Mouse (Mus musculus) cerebellum, postnatal 25 days (tissue): ENCODE results near the gene Iqgap2.

ENCODE experiments used
- DNase-seq, 2 experiments: peaks; one replicate each; pipeline ENCODE4 v3.0.0; 2021; ENCODE audit warnings: mixed read lengths in 2 of 2

The Iqgap2 gene

DNA sequence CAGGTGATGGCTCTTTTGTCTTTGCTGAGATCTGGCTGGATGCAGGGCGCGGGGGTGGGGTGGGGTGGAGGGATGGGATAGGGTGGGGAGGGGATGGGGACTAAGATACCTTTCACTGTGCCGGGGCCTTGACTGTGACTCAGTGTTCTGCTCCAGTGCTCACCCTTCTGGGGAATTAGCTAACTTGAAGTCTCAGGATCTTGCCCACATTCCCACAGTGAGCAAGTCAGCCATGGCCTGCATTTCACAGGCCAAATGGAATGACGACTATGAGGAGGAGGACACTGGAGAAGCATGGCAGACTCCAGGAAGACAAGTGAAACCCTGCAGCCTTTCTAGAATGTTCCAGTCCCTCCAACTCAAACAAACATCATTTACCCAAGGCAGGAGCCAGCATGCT lies 280.0 kb downstream of the Iqgap2 start:
- no peak for DNase-seq

DNA sequence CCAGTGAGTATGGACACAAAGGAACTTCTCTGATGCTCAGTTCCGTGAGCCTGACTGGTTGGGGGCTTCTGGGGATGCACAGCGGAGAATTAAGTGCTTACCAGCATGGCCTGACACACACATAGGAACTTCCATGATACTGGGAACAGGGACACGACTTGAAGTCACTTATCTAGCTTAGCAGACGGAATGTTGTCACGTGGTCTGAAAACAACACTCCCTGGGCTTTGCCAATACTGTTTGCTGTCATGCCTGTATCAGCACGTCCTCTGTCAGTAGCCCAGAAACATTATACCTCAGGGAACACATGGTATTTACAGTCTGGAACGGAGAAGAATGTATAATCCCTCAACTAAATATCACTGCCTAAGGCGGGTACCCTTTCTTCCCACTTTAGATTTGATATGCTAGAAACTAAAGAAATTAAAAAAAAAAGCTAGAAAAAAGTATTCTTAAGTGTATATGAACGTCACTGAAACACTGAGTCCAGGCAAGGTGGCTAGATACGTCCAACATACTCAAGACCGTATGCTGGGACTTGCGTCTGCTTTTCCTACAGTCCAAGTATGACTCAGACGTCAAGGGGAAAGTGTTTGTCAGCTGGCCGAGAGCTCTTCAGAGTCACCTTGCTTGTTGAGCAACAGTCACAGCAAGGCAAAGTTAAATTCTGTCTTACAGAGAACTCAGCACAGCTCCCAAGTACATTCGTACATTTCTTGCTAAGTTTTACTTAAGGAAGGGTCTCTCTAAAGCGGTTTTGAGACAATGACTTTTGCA lies 280.7 kb downstream of the Iqgap2 start:
- DNase-seq: no peak

DNA sequence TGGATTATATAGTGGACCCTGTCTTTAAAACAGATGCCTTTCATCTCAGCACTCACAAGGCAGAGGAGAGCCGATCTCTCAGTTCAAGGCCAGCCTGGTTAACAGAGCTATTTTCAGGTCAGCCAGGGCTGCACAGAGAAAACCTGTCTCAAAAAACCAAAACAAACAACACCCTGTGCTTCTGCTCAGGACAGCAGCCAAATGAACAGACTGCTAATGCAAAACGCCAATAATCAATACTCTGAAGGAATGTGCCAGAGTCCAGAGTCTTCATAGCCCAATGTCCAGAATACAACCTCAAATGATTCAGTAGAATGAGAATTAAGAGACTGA lies 282.7 kb downstream of the Iqgap2 start:
- no peak for DNase-seq

DNA sequence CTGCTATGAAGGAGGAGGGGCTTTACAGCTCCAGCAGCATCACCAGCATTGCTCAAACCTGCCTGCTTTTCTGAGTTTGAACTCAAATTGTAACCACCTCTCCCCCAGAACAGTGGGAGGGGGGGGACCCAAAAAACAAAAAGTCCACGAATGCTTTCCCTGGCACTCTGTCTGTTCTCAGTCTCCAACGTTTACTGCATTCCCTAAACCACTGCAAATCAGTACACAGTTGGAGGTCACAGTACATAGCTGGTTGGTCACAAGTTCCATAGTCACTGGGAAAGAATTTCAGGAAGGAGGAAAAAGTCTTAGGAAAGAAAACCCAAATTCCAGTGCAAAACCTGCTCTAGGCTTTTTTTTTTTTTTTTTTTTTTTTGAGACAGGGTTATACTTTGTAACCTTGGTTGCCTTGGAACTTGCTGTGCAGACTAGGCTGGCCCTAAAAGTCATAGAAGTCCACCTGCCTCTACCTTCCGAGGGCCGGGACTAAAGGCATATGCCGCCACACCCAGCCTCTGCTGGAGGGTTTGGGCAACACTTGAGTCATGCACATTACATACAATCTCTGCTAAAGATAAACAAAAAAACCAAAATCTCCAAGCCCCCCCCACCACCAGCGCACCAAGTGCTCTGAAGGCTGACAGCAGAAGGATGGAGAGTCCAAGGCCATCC lies 283.2 kb downstream of the Iqgap2 start:
- no peak for DNase-seq

DNA sequence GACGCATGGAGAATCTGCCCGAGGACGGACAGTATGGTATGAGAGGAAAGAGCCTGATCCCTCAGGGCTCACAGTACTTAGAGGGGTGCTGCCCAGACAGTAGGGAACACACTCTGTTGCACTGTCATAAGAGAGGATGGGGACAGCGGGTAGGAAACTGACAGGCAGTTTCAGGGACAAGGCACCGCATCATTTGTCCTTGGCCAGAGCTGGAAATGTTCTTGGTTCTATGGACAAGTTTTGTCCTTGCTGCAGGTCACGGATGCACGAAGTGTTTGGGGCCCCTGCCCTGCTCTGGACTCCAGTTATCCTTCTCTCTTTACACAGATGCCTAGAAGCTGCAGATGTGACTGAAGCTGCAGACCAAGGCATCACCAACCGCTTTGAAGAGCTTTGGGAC lies 284.7 kb downstream of the Iqgap2 start:
- no peak for DNase-seq

DNA sequence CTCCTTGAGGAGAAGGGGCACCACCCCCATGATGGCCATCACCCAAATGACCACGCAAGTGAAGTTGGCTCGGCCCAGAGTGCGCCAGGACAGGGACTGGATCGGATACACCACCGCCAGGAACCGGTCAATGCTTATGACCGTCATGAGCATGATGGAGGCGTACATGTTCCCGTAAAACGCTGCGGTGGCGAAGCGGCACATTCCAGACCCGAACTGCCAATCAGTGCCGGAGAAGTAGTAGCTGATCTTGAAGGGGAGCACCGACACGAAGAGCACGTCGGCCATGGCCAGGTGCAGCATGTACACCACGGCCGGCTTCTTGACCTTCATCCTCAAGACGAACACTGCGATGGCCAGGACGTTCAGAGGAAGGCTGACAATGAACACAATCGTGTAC lies 287.4 kb downstream of the Iqgap2 start:
- no peak for DNase-seq

DNA sequence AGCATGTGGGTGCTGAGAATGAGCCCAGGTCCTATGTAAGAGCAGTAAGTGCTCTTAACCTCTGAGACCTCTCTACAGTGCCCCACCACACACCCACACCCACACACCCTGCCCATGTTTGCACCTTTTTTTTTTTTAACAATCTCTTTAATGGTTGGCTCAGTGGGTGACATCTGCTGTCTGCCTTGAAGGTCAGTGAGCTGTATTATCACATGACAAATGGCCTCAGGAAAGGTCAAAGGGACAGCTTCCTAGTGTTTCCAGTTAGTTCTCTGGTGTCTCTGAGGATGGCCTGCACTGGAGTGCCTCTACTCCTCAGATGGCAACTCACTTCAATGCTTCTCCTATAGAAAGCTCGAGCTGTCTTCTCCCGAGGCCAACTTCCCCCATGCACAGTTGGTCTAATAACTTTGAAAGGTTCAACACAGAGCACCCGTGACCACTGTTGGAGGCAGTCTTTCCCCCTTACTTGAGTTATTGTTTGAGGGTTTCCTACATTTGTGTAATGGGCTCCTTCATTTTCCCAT lies 291.8 kb downstream of the Iqgap2 start:
- DNase-seq: no peak

DNA sequence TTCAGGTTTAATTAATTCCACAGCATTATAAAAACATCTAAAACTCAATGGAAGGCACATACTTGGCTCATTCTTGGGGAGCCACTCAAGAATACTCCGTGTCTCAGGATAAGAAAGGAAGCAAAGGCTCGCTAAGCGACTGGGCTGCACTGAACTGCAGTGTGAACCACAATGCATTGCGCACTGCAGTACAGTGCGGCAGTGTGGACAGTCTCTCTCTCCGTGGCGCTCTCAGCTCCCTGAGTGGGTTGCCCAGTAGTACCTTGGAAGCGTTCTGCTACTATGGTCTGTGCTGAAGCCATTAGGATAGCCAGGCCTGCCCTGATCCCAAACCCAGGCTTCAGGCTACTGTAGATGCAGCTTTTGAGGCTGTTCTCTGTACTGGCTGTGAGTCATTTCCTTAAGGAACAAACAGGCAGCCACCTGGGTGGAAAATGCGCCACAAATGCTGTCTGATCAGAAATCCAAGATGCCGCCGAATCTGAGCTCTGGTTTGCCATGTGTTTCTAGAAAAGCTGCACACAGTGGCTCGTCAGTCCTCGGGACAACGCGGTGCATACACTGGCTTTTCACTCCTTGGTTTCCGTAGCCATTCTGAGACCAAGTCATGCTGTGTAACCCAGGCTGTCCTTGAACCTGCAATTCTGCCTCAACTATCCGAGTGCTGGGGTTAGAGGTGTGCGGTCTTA lies 293.3 kb downstream of the Iqgap2 start:
- no peak for DNase-seq

DNA sequence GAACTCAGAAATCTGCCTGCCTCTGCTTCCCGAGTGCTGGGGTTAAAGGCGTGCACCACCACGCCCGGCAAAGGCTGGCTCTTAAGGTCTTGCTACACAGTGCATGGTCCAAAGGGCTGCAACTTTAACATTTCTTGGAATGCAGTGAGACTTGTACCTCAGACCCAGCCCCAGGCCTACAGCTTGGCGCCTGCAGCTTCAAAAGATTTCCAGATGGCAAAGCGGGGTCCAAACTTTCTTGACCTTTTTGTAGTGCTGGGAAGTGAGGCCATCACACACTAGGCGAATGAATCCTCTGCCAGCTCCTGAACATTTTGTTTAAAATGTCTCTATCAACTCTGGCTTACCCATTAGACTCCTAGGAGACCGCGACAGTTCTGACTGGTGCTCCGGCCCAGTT lies 294.1 kb downstream of the Iqgap2 start:
- no peak for DNase-seq

DNA sequence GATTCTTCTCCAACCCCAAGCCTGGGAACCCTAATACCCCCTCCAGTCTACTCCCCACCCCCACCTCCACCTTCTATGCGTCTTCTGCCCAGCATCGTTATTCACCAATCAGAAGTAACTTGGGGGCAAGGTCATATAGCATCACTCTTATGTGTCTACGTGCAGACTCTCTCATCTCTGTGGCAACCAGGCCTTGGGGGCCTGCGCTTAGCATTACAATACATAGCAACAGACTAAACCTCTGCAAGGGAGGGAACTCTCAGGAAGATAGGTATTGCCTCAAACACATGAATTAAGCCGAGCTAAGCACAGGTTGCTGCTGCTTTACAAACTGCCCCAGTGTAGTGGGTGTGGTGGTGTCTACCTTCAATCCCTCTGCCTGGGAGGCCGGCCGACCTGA lies 295.0 kb downstream of the Iqgap2 start:
- DNase-seq: no peak

DNA sequence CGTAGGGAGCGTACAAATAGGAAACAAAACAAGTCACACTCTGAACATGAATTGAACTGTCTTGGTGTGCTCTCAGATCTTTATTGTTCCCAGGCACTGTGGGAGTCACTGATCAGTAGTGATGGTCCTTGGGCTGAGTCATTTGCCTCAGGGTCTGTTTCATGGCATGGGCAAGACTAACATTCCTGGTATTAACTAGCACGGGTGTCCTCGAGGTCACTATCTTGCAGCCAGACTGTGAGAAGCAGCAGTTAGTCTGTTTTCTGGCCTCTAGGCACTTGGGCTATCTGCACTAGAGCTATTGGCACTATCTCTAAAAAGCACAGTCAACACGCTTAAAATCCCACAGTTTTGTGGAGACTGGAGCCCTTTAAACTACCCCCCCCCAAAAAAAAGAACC lies 295.8 kb downstream of the Iqgap2 start:
- DNase-seq: no peak

DNA sequence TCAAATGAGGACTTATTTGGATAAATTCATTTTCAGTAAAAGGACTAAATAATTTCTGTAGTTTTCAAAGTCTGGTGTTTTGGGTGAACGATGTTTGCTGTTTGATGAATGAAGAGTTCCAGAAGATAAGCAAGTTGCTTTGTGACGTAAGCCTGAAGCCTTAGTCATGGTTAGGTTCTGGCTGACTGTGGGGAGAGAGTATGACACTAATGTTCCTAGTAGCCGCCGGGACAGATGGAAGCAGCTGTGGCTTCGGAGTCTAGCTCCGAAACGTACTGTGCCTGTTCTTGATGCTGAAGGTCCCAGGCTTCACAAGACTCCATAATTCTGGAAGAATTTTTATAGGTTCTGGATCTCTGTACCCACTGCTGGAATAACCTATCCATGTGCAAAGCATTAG lies 296.3 kb downstream of the Iqgap2 start:
- no peak for DNase-seq

DNA sequence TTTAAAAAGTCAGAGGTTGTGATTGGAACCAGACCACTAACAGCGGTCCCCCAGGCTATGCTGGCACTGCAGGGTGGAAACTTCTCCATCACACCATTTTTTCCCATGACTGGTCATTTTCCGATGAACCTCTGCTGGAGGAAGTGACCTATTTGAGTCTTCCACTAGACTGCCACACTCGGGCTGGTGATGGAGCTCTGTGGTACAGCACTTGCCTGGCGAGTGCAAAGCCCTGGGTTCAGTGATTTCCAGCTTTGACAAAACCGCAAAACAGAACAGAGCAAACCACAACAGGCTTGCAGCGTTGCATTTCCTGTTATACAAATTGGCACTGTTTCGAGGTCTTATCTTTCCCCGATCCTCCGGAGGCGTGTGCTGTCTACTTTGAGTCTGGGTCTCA lies 298.9 kb downstream of the Iqgap2 start:
- DNase-seq: no peak

DNA sequence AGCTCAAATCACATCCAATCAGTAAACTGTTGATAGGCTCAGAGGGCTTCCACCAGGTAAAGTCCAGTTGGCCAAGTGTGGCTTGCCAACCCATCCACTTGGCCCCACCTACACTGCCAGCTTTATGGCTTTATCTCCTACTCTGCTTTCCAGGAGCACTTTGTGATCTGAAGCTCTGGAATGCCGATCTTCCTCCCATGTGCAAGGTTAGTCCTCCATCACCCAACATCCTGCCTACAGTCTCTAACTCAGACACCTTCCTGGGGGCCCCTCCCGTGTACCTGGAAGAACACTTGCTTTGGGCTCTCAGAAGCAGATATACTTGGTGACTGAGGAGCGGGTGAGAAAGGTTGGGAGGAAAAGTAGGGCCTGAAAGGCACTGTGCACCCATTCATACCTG lies 300.1 kb downstream of the Iqgap2 start:
- DNase-seq: no peak

DNA sequence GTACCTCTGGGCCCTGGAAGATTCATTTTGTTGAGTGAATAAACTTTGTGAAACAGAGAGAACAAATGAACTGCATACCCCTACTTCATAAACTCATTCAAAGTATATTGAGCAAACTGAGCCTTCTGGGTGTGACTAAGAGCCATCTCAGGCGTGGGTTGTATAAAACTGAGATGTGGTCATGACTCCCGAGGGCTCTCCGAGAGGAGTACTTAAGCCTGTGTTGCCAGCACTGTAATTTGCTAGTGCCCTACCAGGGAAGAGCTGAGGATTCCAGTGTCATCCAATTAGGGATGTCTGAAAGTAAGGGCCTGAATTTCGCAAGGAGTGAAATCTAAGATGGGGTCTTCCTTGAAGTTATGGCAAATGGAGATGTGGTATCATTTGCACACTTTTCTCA lies 304.1 kb downstream of the Iqgap2 start:
- no peak for DNase-seq

DNA sequence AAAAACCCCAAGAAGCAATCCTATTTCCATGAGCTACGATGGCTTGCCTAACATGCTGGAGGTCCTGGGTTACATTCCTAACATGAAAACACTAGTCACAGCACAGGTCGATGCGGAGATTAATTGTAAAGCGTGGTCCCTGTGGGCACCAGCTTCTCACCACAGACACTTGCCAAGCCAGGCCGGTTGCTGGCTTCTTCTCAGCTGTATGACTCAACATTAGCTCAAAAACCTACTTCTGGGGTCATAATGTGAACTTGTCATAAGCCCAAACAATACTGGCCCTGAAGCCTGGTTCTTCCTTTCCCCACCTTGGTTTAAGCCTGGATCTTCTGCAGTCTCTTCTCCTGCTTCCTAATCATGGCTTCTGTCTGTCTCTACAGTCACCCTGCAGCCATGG lies 306.8 kb downstream of the Iqgap2 start:
- DNase-seq: no peak

DNA sequence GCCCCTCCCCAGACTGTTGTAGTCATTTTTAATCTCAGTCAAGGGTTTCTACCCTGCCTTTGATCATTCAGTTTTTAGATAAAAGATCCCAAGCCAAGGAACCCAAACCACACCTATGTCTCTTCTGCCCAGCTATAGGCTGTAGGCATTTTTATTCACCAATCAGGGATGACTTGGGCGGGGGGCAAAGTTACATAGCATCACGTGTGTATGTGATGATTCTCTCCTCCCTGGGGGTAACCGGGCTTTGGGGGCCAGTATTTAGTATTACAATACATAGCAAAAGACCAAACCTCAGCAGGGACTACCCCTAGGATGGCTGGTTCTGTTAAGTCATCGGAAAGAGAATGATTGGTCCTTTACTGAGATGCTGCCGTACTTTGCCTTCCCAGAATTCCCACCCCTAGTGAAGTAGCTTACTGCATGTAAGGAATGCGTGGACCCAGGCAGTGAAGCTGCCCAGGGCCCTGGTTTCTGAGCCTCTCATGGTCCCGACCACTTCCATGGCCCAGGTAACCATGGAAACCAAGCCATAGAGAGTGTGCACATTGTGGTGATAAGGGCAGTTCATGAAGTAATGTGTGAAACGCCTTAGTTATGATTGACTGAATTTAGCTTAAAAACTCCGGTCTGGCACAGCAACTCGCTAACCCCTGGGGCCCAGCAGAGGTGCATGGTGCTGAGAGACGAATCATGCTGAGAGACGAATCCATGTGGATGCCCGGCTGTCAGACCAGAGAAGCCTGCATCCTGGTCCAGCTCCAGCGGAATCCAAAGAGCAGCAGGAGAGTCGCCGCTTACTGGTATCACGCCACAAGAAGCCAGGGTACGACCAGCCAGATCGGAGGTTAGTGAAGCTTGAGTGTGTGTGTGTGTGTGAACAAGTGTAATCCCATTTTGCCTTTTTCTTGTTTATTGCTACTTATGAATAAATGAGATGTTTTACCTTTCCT lies 308.2 kb downstream of the Iqgap2 start:
- DNase-seq: peak; percentile 36 to 66

DNA sequence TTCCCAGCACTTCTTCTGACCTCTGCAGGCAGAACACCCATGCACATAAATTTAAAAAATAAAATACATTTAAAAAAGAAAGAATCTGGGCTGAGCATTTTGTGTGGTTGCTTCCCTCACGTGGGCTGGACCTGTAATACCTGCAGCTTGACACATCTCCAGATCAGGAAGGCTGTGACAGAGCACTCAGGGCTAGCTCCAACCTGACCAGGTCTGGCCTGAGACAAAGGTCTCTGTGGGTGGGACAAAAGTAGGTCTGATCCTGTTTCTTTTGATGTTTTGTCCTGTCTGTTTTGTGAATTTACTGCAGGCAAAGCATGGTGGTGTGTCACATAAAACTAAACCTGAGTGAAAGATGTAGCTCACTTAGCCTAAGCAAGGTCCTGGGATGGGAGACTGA lies 309.9 kb downstream of the Iqgap2 start:
- no peak for DNase-seq

DNA sequence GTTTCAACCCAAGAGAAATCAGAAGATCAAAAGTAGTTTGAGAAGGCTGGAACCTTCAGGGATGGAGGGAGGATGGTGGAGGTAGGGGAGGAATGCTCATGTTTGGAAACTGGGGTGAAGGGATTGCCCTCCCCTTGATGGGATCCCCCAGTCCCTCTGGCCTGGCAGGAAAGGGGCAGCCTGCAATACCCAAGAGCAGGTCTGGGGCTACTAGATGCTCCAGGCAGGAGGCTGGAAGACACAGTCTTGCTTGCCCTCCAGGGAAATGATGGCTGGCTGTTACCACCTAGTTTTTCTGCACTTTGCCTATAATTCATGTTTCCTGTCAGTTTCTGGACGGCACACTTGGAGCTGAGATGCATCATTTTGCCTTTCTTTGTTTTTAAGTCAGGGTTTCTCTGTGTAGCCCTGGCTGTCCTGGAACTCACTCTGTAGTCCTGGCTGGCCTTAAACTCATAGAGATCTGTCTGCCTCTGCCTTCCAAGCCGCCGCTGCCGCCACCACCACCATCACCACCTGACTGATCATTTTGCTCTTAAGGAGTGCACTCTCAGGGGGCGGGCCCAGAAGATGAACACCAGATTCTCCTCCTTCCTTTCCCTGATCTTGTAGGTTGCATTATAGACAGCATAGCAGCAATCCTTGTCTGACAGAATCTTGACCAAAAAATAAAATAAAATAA lies 313.6 kb downstream of the Iqgap2 start:
- no peak for DNase-seq
